Mouse (Mus musculus): Measurements from ENCODE around the gene Gm28305. TPM values are rescaled to one million over a fixed set of nuclear protein-coding genes. Genes with fewer than 3 reads are reported as not detected.

Gene Gm28305
- total RNA-seq, 2 experiments from 2014 or later, result not detected

Other genes with a start within 250 kb of the Gm28305 start
- gene Nphp3, start 38.1 kb upstream of the Gm28305 start, total RNA-seq (2021), result 10 to 100 TPM in 1 of 2 experiments, 1 to 10 TPM in 1; 9.8 to 10.6 TPM
- gene Uba5, start 22.5 kb downstream of the Gm28305 start, total RNA-seq (2021), result 10 to 100 TPM; 36.9 to 40.3 TPM
- 10 to 100 TPM; 33.8 to 42.7 TPM for gene Acad11, start 22.7 kb downstream of the Gm28305 start, total RNA-seq (2021)
- gene Ackr4, start 86.3 kb downstream of the Gm28305 start, total RNA-seq (2021), result 1 to 10 TPM; 1.2 to 1.4 TPM
- 10 to 100 TPM; 50.6 to 57.1 TPM for gene Dnajc13, start 222.3 kb downstream of the Gm28305 start, total RNA-seq (2021)

All from adrenal gland, postnatal 4 days (tissue).